ENCODE assay signal across 8 mouse cellular contexts in genomic region chr4:98444437-98445139, GRCm38 (mm10). TPM values are rescaled to one million over a fixed set of nuclear protein-coding genes. Genes with fewer than 3 reads are reported as not detected.
DNase-seq lines count a peak whose midpoint lies in the region; ATAC-seq and TF ChIP-seq lines count a peak whose summit lies in the region.

No protein-coding gene starts in this region.

- no peak overlapping the region for H3K9ac ChIP-seq in forebrain, postnatal 0 days
- no peak overlapping the region for H3K9ac ChIP-seq in intestine, embryonic 16.5 days (ENCODE audit: low read depth, low read length)
- no peak overlapping the region for H3K9ac ChIP-seq in limb, embryonic 13.5 days
- H3K9ac ChIP-seq in neural tube, embryonic 13.5 days, result no peak overlapping the region

- peak; percentile 93 for ATAC-seq in forebrain, postnatal 0 days
- ATAC-seq in intestine, embryonic 16.5 days, result peak; percentile 73; the same call in 1 of the 2 replicates
- peak; percentile 78; the same call in 1 of the 2 replicates for ATAC-seq in limb, embryonic 13.5 days (ENCODE audit: low FRiP score, low read depth)
- peak; percentile 90 for ATAC-seq in neural tube, embryonic 13.5 days (ENCODE audit: low read depth)

- no peak overlapping the region for H3K4me3 ChIP-seq in forebrain, postnatal 0 days (ENCODE audit: low read depth, low read length)
- H3K4me3 ChIP-seq in intestine, embryonic 16.5 days (ENCODE audit: low read length), result no peak overlapping the region
- H3K4me3 ChIP-seq in limb, embryonic 13.5 days, result no peak overlapping the region
- H3K4me3 ChIP-seq in neural tube, embryonic 13.5 days, result no peak overlapping the region

- no peak overlapping the region for H3K4me2 ChIP-seq in forebrain, postnatal 0 days (ENCODE audit: low read depth)
- H3K4me2 ChIP-seq in intestine, embryonic 16.5 days (ENCODE audit: low read depth, low read length), result no peak overlapping the region
- H3K4me2 ChIP-seq in limb, embryonic 13.5 days (replicated peaks), result no peak overlapping the region
- no peak overlapping the region for H3K4me2 ChIP-seq in neural tube, embryonic 13.5 days

- H3K4me1 ChIP-seq in forebrain, postnatal 0 days (ENCODE audit: insufficient read depth), result no peaks in the 10 kb centered on the region
- no peaks in the 10 kb centered on the region for H3K4me1 ChIP-seq in intestine, embryonic 16.5 days (ENCODE audit: control insufficient read depth, insufficient read depth, low read length)
- peaks cover 15% of the 10 kb centered on the region for H3K4me1 ChIP-seq in limb, embryonic 13.5 days
- 0 out of 2 replicates have a peak, but pooled peaks cover 8% of the 10 kb centered on the region for H3K4me1 ChIP-seq in neural tube, embryonic 13.5 days (replicated peaks)

- no peaks in the 10 kb centered on the region for H3K9me3 ChIP-seq in forebrain, postnatal 0 days (ENCODE audit: low read length)
- H3K9me3 ChIP-seq in intestine, embryonic 16.5 days (ENCODE audit: control insufficient read depth, low read length), result no peaks in the 10 kb centered on the region
- H3K9me3 ChIP-seq in limb, embryonic 13.5 days, result no peaks in the 10 kb centered on the region
- no peaks in the 10 kb centered on the region for H3K9me3 ChIP-seq in neural tube, embryonic 13.5 days

- H3K36me3 ChIP-seq in forebrain, postnatal 0 days (ENCODE audit: insufficient read depth), result no peaks in the 10 kb centered on the region
- no peaks in the 10 kb centered on the region for H3K36me3 ChIP-seq in intestine, embryonic 16.5 days (ENCODE audit: control insufficient read depth, insufficient read depth, low read length)
- 0 out of 2 replicates have a peak, but pooled peaks cover 4% of the 10 kb centered on the region for H3K36me3 ChIP-seq in limb, embryonic 13.5 days
- no peaks in the 10 kb centered on the region for H3K36me3 ChIP-seq in neural tube, embryonic 13.5 days

- TF ChIP-seq CTCF in forebrain, postnatal 0 days (IDR thresholded peaks at IDR 0.05; ENCODE audit: low read depth), result peak; percentile 82

- peak; percentile 51 for DNase-seq in urinary bladder, postnatal 14 days (ENCODE audit: low spot score)
- DNase-seq in urinary bladder, adult 18-20 months (ENCODE audit: low spot score in 2 of 2), result no peak
- peak; percentile 49 for DNase-seq in brain, embryonic 18.5 days (ENCODE audit: low read depth, low spot score)
- DNase-seq in forebrain, postnatal 0 days, result peak; percentile 81
- DNase-seq in urinary bladder, postnatal 4 days (ENCODE audit: low spot score in 2 of 2), result no peak

- WGBS in forebrain, postnatal 0 days, result 85% methylated on average over 10 of the region's 10 CpGs
- 90% methylated on average over 10 of the region's 10 CpGs for WGBS in intestine, embryonic 16.5 days
- WGBS in limb, embryonic 13.5 days, result 86% methylated on average over 10 of the region's 10 CpGs
- WGBS in neural tube, embryonic 13.5 days, result 85% methylated on average over 10 of the region's 10 CpGs

- no peak overlapping the region for H3K27ac ChIP-seq in forebrain, postnatal 0 days (ENCODE audit: low read depth, low read length)
- H3K27ac ChIP-seq in intestine, embryonic 16.5 days (ENCODE audit: low read length), result no peak overlapping the region
- no peak overlapping the region for H3K27ac ChIP-seq in limb, embryonic 13.5 days
- H3K27ac ChIP-seq in neural tube, embryonic 13.5 days (replicated peaks), result no peak overlapping the region

- no peaks in the 10 kb centered on the region for H3K27me3 ChIP-seq in forebrain, postnatal 0 days (ENCODE audit: insufficient read depth, low read length)
- no peaks in the 10 kb centered on the region for H3K27me3 ChIP-seq in intestine, embryonic 16.5 days (replicated peaks; ENCODE audit: control insufficient read depth, insufficient read depth, low read length)
- H3K27me3 ChIP-seq in limb, embryonic 13.5 days, result no peaks in the 10 kb centered on the region
- H3K27me3 ChIP-seq in neural tube, embryonic 13.5 days, result no peaks in the 10 kb centered on the region

RNA-seq across cellular contexts. Expression of gene Patj, which starts 49.0 kb away (rescaled TPM):
- 9.3 and 12.0 TPM in 2 replicates for total RNA-seq in forebrain, postnatal 0 days (2014; rRNA removed)
- 2.8 and 4.2 TPM in 2 replicates for polyA plus RNA-seq in forebrain, postnatal 0 days (2015; fragmentation: Nextera tagmentation; extraction: Ambion mirVana)
- polyA plus RNA-seq in intestine, embryonic 16.5 days (2015; fragmentation: Nextera tagmentation; extraction: Ambion mirVana), result 22.5 and 25.3 TPM in 2 replicates
- 19.0 and 21.4 TPM in 2 replicates for polyA plus RNA-seq in limb, embryonic 13.5 days (2015; fragmentation: Nextera tagmentation; extraction: Ambion mirVana)
- polyA plus RNA-seq in neural tube, embryonic 13.5 days (2015; fragmentation: Nextera tagmentation; extraction: Ambion mirVana), result 4.5 and 4.8 TPM in 2 replicates

Comparison
In these comparisons a context has a peak if more than half of its experiments do, and no peak if none do; other contexts are left out.
1. DNase-seq: peak in urinary bladder, postnatal 14 days (single experiment), brain, embryonic 18.5 days (single experiment) and forebrain, postnatal 0 days (single experiment); none in urinary bladder, adult 18-20 months (0 of 2) and urinary bladder, postnatal 4 days (0 of 2).
2. Peak in every context shown above with its lines, with median percentiles within 50 percentile points of each other: ATAC-seq.